Mouse (Mus musculus) v-Abl transformed pro-B cells (cell line): Measurements from ENCODE around the gene Ubr4.

Experiments used
- in situ Hi-C, 2 experiments: fragments of 400-800 bp; cut with MboI; formaldehyde crosslinking; loops; one replicate each; pipeline ENCODE4 v1.15.1; 2025; ENCODE audit not compliant: unreplicated experiment in 2 of 2

Gene Ubr4

DNA sequence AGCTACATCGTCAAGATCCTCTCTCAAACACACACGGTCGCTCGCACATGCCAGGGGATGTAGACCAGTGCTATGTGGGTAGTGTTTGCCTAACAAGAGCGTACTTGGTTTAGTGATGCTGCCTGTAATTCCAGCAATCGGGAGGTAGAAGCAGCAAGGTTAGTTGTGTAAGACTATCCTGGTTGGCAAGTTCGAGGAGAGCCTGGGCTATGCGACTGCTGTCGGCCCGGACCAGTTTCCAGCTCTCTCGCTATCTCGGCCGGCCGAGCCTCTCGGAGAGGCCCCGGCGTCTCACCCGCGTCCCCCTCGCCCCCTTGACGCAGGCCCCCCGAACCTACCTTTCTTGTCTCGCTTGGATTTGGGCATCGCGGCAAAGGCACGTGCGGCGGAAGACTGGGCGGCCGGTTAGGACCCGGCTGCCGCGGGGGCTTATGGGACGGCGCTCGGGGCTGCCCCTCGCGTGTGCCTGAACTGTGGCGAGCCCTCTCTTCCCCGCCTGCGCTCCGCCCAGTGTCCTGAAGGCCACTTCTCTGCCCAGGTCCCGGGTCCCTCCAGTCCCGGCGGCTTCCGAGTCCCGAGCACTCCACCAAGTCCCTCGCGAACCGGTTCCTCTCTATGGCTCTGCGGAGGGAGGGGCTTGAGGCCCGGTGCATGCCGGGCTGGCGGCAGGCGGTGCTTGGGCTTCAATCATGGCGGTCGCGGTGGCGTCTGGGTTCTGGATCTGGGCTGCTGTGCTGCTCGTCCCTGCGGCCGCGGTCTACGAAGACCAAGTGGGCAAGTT is at the start of gene Ubr4, which contains the start of the genes Mrto4 and Emc1:
Gene Ubr4 (plus strand): TSS at position 679 of the 781 bp plus-strand sequence.
Gene Mrto4 (minus strand): TSS at position 646 of the 781 bp plus-strand sequence.
Gene Emc1 (plus strand): TSS at position 657 of the 781 bp plus-strand sequence.
- in situ Hi-C loops = no loop called here

DNA sequence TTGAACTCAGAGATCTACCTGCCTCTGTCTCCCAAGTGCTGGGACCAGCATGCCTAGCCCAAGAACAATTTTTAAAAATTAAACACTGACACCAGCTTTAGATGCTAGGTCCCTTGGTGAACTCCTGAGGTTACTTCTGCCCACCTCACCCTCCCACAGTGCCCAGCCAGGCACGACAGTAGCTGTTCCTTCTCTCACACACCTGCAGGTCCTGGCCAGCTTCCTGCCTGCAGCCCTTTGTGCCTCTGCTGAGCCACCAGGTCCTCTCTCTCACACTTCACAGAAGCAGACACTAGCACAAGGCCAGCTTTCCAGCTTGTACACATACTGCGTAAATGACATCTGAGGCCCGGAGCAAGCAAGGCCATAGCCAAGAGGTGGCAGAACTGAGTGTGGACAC is 46.9 kb upstream of the Ubr4 start:
- in situ Hi-C loops = no loop called here

DNA sequence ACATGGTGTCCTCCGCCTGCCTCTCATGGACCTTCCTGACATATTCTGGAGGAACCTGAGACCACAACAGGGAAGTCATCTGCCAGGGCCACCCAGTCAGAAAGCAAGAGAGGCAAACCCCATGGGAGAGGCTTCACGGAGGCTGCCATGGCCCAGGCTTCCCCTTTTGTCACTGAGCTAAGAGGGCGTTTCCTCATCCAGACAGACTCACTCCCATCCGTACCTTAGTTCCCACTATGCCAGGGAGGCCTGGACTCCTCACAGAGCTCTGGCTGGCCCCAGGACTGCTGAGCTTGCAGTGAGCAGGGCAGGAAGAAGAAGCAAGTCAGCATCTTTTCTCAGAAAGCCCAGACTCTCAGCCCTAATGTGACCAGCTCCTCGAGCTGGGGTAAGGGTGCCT is 44.5 kb upstream of the Ubr4 start:
- in situ Hi-C loops = no loop called here

DNA sequence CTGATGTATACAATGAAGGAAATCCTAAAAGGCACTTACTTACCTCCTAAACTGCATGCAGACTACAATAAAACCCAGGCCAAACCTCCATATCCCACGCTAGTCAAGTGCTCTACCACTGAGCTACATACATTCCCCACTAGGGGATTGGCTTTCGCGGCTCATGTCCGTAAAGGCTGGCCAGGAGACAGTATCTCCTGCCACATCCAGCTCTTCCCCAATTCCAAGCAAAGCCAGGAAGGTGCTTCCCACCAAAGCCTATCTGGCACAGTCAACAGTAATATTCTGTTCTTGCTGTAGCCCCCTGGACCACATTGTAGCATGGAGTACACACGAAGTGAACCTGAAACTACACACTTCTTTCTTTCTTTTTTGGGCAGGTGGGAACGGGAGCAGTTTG is 42.8 kb upstream of the Ubr4 start:
- in situ Hi-C loops = no loop called here

DNA sequence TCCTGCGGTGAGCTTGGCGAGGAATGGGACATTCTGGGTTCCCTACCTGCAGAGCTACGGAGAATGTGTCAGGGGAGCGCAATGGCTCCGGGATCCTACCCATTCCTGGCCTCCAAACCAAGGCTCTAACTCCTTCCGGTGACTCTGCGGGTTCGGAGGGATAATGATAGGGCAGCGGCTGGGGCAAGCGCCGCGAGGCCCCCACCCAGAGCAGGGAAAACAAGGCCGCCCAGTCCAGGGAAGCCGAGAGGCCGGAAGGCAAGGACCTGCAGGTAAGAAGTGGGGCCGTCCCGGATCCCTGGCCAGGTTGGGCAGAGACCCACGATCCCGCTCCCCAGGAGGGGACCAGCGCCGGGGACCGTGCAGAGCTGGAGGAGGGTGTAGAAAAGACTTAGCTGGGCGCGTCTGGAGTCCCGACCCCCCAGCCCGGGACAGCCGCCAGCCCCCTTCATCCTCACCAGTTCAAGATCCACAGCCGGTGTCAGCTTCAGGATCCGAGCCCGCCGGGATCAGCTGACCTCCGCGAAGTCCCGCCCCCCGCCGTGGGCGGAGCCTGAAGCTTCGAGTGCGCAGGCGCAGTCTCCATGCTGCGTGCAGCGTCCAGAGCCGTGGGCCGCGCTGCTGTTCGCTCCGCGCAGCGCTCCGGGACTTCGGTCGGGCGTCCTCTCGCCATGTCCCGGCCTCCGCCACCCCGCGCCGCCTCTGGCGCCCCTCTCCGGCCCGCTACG is 42.1 kb upstream of the Ubr4 start, which contains the start of the genes Pqlc2 and Akr7a5:
Gene Pqlc2 (minus strand): TSS at position 538 of the 728 bp plus-strand sequence.
Gene Akr7a5 (plus strand): TSS at position 574 of the 728 bp plus-strand sequence.
- in situ Hi-C loops = no loop called here

DNA sequence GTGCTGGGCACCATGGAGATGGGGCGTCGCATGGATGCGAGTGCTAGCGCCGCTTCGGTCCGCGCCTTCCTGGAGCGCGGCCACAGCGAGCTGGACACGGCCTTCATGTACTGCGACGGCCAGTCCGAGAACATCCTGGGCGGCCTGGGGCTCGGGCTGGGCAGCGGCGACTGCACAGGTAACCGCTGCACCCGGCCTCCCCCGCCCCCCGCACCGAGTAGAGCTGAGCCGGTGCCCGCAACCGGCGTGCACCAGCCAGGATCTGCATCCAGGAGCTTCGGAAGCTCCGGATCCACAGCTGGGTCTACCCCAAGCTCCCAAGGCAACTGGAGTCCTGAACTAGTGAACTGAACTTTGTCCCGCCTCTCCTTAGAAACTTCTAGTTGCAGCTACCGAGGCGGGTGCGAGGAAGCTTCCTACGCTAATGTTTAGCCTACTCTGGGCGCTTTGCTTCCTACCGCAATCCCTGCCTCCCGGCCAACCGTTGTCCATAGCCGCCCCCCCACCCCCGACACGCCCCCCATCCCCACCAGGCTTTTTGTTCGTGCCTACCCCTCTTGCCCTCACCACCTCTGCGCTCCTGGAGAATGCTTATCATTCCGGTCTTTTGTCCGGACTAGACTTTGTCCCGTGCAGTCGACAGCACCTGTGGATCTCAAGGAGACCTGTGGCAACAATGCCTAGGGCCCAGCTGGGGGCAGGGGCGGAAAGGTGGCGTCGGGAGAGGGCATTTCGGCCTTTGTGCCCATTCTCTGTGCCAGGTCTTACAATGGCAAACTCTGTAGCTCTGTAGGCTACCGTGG is 41.3 kb upstream of the Ubr4 start:
- in situ Hi-C loops = no loop called here

DNA sequence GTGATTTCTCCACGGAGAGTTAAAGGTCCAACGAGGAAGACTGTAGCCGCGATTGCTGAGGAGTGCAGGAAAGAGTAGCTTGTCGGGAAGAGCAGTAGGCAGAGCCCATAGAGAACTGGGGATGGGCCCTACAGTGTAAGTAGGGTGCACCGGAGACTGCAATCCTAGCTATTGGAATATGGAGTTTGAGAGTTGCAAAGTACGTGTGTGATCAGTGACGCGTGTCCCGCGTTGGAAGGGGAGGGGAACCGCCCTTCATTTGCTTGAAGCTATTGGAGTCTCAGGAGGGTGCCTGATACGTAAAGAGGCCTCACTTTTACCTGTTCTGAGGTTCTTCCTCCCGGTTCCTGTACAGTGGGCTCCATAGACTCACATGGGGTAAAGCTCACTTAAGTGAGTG is 40.7 kb upstream of the Ubr4 start:
- in situ Hi-C loops = no loop called here

DNA sequence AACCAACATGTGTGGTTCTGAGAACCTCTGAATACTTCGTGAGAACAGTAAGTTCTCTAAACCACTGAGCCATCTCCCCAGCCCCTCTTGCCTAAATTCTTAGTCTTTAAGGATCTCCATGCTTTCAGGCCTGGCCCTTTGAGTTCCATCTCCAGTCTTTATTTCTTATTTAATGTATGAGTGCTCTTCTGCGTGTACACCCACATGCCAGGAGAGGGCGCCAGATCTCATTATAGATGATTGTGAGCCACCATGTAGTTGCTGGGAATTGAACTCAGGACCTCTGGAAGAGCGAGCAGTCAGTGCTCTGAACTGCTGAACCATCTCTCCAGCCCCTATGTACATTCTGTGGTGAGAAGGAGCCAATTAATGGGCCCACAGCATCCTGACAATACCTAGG is 39.8 kb upstream of the Ubr4 start:
- in situ Hi-C loops = no loop called here

DNA sequence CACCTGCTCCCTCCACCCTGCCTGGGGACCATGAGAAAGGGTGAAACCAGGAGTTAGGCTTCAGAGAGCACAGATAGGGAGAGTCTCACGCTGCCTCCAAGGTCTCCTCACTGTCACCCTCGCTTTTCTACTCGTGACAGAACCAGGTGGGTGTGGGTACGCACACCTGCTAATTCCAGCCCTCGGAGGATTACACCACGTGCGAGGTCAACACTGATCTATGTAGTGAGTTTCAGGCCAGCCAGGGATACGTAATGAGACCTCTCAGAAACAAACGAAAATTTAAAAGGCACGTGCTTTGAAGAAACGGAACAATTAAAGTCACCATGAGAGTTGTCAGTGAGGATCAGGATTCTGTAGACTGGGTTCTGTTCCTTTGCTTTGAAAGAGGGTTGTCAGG is 34.0 kb upstream of the Ubr4 start:
- in situ Hi-C loops = no loop called here

DNA sequence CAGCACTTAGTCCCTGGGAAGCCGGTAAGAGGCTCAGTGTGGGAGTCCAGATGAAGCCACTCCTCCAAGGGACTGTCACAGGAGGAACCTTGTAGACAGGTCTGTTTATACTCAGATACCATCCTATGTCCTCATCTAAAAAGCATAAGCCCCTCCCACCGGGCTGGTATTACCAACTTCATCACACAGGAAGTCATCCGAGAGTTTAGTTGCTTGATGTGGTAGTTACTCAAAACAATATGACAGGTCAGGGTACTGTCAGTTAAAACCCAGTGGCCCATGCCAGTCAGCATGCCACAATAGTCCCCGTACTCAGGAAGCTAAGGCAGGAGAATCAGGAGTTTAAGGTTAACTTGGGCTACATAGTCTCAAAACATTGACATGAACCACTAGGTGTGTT is 32.7 kb upstream of the Ubr4 start:
- in situ Hi-C loops = no loop called here

DNA sequence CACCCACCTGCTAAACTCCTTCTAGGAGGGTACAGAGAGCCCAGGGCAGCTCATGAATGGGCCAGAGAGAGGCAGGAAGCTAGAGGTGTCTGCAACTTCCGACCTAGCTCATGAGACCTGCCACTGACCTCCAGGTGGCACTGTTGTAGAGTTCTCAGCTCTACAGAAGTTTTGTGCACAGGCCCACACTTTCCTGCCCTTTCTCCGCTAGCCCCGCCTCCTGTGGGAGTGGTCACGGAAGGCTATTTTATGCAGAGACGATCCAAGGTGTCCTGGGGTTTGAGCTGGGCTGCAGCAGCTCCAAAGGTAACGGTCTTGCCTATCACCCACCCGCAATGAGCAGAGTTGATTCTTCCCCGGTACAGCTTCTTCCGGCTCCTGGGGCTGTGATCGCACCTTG is 21.8 kb upstream of the Ubr4 start:
- in situ Hi-C loops = loop anchor here (5.0 kb wide), 2 partner anchors 38 to 43 kb away; no protein-coding TSS in a partner anchor

DNA sequence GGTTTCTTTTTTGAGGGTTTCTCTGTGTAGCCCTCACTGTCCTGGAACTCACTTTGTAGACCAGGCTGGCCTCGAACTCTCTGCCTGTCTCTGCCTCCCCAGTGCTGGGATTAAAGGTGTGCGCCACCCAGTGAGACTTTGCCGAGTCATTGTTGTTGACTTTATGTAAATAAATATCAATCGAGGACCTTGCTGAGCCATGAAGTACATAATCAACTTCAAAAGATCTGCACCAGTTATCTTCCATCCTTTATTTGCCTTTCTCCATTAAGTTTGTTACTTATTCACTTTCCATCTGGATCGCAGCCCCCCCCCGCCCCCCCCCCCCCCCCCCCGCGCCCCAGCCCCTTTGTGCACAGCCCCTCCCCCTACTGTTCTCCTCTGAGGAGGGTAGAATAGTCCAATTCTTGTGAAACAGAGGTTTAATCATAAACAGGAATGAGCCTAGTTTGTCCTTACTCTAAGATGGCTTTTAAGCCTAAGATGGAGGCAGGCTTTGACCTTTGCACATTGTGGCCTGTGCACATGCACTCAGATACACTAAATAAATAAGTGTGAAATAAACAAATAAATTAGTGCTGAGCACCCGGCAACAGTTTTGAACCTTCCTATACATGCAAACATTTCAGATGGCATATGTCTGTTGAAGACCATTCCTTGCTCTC is 17.6 kb upstream of the Ubr4 start:
- in situ Hi-C loops = loop anchor here (5.0 kb wide), 2 partner anchors 42 to 47 kb away; no protein-coding TSS in a partner anchor

DNA sequence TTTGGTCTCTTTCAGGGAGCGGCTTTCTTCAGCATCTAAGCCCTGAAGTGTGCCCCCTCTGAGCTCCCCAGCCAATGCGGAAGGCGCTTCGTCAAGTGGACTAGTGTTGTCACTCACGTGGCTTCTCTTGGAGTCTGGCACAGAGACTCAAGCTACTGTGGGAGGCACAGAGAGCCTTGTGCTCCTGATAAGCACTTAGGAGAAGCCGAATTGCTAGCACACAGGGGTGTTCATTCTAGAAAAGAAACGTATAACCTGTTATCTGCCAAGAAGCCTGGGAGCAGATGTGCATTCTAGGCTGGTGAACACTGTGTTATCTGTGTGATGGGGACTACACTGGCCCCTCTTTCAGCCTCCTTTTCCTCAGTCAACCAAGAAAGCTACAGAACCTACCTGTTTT is 16.9 kb upstream of the Ubr4 start:
- in situ Hi-C loops = no loop called here

DNA sequence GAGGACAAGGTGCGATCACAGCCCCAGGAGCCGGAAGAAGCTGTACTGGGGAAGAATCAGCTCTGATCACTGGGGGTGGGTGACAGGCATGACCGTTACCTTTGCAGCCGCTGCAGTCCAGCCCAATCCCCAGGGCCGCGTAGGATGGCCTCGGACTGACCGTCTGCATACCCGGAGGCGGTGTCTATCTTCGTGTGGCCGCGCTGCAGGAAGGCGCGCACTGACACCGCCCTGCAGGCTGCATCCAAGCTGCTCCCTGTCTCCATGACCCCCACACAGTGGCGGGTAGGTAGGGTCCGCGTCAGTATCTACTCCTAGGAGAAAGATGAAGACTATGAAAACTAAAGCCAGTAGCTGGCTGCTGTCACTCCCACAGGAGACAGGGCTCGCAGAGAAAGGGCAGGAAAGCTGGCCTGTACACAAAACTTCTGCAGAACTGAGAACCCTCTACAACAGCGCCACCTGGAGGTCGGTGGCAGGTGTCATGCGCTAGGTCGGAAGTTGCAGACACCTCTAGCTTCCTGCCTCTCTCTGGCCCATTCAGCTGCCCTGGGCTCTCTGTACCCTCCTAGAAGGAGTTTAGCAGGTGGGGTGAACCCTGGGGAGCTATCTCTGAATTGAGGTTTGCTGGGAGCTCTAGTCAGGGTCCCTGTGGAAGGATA is 15.5 kb upstream of the Ubr4 start:
- in situ Hi-C loops = no loop called here

DNA sequence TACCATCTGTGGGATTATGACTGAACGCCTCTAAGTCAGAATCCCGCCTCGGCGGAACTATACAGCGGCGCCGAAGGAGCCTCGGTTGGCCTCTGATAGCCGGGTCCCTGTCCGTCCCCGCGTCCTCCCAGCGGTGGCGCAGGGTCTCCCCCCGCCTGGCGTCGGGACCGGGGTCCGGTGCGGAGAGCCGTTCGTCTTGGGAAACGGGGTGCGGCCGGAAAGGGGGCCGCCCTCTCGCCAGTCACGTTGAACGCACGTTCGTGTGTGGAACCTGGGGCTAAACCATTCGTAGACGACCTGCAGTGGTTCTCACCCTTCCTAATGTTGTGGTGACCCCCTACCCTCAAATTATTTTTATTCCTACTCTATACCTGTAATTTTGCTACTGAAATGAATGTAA is 14.3 kb upstream of the Ubr4 start:
- in situ Hi-C loops = no loop called here

DNA sequence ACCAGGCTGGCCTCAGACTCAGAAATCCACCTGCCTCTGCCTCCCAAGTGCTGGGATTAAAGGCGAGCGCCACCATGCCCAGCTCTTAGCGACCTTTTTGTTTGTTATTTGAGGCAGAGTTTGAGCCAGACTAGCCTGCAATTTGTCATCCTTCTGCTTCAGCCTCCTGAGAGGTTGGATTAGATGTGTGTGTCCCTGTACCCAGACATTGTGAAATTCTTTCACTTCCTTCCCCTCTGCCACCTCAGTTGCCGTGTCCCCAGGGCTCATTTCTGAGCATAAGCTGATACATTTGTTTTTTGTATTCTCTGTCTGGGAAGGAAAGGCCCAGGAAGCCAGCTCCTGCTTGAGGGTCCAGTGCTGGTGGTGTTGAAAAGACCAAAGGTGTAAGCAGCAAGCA is 11.6 kb upstream of the Ubr4 start:
- in situ Hi-C loops = loop anchor here in 1 of 2 experiments (5.0 kb wide), 1 partner anchor 259 kb away; no protein-coding TSS in a partner anchor

DNA sequence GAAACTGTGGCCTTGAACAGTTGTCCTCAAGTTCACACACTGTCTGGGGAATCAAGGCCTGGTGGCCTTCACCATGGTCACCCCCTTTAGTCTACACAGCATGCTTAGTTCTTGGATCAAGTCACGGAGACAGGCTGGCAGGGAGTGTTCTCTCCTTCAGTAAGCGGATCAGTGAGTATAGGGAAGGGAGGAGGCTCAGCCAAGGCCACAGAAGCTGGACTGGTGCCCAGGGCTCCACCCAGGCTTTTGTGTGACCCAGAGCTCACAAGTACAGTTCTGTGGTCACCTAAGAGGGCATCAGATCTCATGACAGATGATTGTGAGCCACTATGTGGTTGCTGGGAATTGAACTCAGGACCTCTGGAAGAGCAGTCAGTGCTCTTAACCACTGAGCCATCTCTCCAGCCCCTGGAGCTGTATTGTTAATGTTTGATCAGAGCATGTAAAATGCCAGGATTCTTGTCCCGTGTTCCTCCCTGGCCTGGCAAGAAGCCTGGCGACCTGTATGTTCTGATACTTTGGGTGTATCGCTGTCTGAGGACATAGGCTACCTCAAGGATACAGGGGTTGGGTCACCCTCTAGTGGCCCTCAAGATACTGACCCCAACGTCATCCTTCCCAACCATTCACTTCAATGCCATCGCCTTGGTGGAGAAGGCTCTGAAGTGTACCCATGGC is 10.7 kb upstream of the Ubr4 start:
- in situ Hi-C loops = loop anchor here in 1 of 2 experiments (5.0 kb wide), 1 partner anchor 259 kb away; no protein-coding TSS in a partner anchor

DNA sequence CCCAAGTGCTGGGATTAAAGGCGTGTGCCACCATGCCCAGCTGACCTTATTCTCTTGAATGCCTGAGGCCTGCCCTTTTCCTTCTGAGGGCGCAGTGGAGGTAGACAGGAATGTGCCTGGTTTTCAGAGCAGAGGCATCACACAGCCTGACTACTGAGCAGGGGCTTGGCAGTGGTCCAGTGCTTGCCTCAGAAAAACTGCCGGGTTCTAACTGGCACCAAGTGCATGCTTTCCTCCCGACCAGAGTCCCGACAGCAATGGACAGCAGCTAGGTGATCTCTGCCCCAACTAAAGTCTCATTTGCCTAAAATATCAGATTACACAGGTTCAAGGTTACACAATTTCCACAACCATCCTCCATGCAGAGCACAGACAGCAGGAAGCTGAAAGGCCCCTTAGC is 8.7 kb upstream of the Ubr4 start:
- in situ Hi-C loops = loop anchor here in 1 of 2 experiments (5.0 kb wide), 1 partner anchor 261 kb away; no protein-coding TSS in a partner anchor

DNA sequence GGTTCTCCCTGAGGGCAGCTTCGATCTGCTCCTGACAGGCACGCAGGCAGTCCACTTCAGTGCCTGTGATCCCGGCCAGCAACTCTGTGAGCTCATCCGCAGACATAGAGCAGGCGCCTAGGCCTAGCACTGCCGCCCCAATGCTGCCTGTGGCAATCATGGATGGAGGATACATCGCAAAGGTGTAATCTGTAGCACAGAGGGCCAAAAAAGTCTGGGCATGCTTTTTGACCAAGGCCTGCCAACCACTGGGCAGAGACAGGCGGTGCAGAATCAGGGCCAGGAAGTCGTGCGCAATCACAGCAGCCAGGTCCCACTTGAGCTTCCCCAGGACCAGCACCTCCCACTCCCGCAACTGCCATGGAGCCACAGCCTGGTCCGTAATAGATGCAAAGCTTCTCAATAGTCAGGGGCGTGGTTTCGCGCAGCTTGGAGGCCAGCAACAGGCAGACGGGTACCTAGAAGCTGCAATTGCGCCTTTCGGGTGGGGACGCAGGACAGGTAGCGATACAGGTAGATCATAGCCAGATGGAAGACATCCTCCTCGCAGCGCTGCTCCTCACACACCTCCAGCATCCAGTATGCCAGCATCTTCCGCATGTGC is 6.9 kb upstream of the Ubr4 start:
- in situ Hi-C loops = no loop called here
